Mouse (Mus musculus) kidney, adult 18-20 months (tissue): Measurements from ENCODE around the gene Ano4.
A peak's percentile ranks its signal among the peaks of the same experiment; 100 is the strongest.

Experiments
- DNase-seq: peaks from one replicate; pipeline ENCODE4 v3.0.0; 2021

Gene Ano4

GRCm38 (mm10) chr10:89273001-89273680 lies 71.4 kb downstream of the Ano4 start:
- no peak for DNase-seq

GRCm38 (mm10) chr10:89267312-89267711 lies 77.2 kb downstream of the Ano4 start:
- no peak for DNase-seq

GRCm38 (mm10) chr10:89263396-89263795 lies 81.2 kb downstream of the Ano4 start:
- DNase-seq, result no peak

- no peak for DNase-seq
Observed at GRCm38 (mm10) chr10:89257457-89258381, 86.8 kb downstream of the Ano4 start.

GRCm38 (mm10) chr10:89256762-89257456 lies 87.7 kb downstream of the Ano4 start:
- no peak for DNase-seq

DNA sequence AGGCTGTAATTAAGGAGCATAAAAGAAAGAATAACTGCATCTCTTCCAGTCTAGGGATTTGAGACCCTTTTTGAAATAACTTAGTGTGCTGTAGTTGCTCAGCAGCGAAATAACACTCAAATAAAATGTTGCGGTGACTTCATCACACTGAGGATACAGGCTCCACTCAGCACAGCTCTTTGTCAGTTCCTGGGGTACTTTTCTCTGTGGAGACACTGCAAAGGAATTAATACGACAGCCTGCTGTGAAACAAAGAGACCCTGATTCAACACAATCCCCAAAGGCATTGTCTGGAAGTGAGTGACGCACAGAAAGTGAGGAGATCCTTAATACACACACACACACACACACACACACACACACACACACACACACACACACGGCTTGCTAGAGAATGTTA lies 89.8 kb downstream of the Ano4 start:
- no peak for DNase-seq

- DNase-seq, result no peak
Observed at GRCm38 (mm10) chr10:89253799-89254198, 90.8 kb downstream of the Ano4 start.

DNA sequence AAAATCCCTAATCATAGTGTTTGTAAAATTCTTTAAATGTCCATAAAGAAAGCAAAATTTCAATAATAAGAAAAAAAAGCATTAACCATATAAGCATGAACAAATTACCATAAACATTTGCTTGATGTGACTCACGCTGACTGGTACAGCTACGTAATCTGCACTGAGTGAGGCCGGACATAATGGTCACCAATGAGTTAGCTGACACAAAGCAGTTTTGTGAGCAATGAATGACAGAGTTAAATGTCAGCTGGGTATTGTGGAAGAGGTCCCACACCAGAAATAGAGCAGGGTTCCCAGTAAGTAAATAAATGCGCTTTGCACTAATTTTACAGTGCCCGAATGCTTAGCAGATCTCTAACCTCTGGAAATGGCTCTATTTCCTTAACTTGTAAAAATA lies 91.9 kb downstream of the Ano4 start:
- DNase-seq, result no peak

DNA sequence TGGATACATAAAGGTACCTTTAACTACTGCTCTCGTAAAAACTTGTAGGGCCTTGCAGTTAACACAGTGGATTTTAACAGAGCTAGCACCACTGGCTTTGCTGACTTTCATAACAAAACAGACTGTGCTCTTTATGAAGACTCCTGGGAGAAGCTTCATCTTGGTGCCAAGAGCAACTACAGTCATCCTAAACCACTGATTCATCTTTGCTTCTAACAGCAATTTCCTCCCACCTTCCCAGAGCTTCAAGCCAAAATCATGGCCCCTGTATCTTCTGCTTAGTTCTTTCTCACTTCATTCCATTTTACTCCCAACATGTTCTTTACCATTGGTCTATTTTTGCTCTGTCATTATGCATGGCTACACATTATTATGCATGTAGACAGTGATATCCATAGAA lies 100.8 kb downstream of the Ano4 start:
- no peak for DNase-seq

DNA sequence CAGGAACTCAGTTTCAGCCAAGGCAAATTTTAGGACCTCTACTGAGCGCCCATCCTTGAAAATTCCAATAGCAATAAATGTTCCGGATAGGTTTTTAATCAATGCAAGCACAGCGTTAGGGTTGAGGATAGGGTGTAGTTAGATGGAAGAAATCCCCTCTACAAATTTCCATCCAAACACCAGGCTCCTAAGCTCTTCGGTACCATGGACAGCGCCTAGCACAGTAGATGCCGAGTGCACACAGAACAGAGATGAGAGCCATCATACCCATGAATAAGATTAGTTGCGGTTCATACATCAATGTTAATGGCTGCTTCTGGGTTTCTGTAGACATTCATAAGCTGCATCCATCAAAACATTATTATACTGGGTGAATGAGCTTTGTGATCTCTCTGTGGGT lies 120.0 kb downstream of the Ano4 start:
- DNase-seq, result peak; percentile 21

DNA sequence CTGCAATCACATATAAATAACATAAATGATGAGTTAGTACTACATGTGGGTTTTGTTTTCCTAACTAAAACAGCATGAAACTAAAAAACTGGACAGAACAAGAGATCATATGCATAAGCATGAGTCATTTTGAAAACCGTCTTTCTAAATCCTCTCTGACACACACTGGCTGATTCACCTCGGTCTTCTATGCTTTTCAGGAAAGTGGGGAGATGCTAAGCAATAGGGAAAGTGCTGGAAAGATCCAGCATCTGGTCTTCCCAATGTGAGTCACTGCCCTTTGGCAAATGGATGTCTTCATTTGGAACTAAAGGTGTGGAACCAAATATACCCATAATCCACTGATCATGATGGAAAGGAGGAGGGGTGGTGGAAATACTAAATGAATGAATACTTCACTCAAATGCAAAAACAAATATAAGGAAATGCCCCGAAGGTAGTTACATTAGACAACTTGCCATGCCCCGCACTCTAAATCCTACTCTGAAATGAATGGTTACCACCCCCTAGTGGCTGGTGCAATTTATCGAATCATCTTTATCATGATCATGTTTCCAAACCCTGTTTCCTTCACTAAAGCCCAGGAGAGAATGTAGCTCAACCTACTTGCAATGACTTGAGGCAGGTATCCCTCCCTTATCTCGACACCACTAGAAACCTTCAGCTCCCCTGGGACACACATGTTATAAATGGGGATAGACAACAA lies 122.1 kb downstream of the Ano4 start:
- DNase-seq, result no peak

DNA sequence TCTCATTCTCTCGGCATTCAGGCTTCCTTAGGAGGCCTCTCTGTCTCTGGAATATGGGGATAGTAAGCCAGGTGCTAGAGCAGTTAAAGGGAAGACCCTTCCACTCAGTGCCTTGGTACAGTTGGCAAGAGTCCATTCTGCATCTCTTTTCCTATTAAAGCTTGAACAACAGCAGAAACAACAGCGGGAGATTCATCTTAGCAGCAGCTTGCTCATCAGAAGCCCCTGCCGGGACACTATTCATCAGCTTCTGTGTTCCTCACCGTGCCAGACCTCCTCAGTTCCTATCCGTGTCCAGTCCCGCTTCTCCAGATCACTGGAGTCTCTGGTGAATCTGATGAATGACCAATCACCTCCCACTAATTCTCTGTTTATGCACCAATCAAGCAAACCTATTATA lies 128.5 kb downstream of the Ano4 start:
- no peak for DNase-seq

DNA sequence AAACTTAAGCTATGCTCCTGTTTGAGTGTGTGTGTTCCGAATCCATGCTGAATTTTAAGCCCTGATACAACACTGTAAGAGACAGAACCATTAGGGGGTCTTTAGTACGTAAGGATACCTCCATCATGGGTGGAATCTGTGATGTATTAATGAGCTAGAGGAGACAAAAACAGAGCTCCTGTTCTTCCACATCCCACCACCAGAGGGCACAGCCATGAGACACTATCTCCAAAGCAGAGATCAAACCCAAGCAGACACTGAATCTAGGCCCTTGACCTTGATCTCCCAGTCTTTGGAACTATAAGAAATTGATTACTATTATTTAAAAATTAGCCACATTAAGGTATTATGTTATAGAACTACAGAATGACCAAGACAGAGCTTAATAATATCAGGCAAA lies 138.7 kb downstream of the Ano4 start:
- peak; percentile 32 for DNase-seq

DNA sequence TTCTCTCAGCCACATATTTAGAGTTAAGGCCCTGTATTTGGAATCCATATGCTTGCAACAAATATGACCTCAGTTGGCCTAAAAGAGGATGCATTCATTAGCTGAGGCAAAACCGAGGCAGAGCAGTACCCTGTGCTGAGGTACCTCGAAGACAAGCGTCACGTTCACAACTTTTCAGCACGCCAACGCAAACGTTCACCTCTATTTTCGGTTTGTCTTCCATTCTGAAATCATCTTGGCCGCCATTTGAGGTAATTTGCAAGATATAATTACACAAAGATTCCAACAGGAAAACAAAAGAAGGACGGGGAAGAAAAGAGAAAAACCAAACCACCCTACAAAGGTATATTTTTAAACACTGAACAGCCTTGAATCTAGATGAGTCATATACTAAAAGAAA lies 148.1 kb downstream of the Ano4 start:
- DNase-seq, result no peak

GRCm38 (mm10) chr10:89195068-89195467 lies 149.5 kb downstream of the Ano4 start:
- DNase-seq, result no peak

DNA sequence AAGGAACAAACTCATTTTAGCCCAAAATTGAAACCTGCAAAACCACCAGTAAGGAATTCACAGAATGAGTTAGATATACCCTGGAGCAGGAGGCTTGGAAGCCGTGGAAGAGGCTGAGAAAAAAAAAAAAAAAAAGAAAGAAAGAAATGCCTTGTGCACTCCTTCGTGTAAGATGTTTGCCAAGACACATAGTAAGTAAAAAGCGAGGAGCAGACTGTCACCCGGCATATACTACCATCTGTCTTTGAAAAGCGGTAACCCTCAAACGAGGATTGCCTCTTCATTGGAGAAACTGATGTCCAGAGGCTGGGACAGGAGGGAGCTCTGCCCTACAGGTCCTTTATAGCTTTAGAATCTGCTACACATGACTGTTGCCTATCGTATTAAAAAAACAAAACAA lies 150.1 kb downstream of the Ano4 start:
- no peak for DNase-seq

DNA sequence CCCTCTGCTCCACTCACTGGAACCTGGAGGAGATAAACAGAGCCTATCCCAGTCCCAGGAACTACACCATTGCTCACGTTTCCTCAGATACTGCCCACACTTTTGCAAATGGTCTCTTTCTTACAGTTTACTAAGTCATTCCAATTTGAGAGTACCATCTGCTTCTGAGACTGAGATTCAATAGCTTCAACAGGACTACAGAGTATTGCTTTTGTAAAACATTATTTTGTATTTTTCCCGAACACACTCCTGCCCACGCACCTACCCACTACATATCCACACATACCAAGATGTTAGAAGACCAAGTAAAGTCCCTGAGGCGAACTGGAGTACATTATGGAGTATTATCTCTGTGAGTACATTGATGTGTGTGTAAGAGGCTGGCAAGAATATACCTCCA lies 166.6 kb downstream of the Ano4 start:
- no peak for DNase-seq

DNA sequence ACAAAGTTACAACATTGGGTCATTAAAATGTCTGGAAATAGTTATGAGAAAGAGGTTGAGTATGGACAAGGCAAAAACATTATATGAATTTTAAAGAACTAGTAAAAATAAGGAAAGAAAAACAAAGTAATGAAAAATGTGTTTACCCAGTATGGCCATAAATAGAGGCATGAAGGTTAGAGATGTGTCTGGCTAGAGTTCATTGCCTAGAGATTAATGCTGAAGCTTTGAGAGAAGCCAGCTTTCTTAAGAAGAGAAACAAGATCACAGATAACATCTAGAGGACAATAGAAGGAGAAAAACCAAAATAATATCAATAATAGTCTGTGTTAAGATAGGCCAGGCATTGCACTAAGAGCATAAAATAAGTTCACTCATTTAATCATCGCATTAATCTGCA lies 180.0 kb downstream of the Ano4 start:
- DNase-seq, result no peak

DNA sequence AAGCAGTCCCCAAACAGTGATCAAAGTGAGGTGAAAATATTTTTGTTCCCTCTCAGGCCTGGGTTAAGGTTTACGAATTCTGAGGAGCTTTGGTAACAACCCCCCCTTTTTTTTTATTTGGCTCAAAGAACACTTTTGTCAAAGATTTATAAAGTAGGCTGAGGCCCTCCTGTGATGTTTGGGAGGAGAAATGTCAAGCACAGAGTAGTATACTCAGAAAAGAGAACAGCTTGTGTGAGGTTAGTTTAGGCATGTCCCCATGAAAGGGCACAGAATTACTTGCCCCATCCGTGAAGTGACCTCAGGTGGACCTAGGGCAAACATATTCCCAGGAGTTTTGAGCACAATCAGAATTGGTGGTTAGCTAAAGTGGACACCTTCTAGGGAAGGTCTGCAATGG lies 189.1 kb downstream of the Ano4 start:
- no peak for DNase-seq

DNA sequence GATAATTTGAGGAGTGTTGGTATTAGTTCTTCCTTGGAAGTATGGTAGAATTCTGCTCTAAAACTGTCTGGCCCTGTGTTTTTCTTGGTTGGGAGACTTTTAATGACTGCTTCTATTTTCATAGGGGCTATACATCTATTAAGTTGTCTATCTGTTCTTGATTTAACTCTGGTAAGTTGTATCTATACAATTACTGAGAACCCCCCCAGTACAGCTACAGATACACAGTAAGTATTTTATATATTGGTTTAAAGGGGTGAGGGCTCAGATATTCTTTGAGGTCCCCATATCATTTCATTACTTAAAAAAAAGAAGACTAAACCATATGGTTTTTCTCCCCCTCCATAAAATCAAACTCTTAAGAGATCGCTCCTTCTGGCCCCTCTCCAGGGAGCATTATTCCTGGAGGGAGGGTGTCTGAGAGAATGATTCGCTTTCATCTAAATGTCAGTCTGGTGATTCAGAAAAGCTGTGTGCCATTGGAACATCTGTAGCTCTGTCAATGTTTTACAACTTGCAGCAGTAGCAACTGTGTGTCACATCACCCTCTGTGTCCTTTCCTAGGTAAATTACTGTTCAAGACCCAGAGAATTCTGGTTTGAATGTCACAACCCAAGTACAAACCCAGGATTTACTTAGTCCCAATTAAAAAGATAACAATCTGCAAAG lies 189.6 kb downstream of the Ano4 start:
- DNase-seq, result no peak

GRCm38 (mm10) chr10:89149166-89149565 lies 195.4 kb downstream of the Ano4 start:
- DNase-seq, result no peak

- no peak for DNase-seq
Observed at GRCm38 (mm10) chr10:89121391-89121790, 223.2 kb downstream of the Ano4 start.

- no peak for DNase-seq
Observed at GRCm38 (mm10) chr10:89114381-89114780, 230.2 kb downstream of the Ano4 start.
